Mouse (Mus musculus): ENCODE measurements around the gene Rac1.

GRCm38 (mm10) chr5:143484955-143485354 lies 42.9 kb downstream of the Rac1 start:
- TF ChIP-seq POLR2A (IDR thresholded peaks at IDR 0.05; ENCODE audit: borderline replicate concordance, insufficient read depth, low read length) (no peak), CTCF (IDR thresholded peaks at IDR 0.05; ENCODE audit: borderline replicate concordance, insufficient read depth, low read depth, low read length) (no peak)
